Mouse (Mus musculus) frontal cortex, postnatal 25 days (tissue): ENCODE results near the gene Tom1l2.

Source experiments
- DNase-seq, 2 experiments: peaks; one replicate each; pipeline ENCODE4 v3.0.0; 2022; ENCODE audit warnings: low spot score in 2 of 2

Tom1l2 gene

DNA sequence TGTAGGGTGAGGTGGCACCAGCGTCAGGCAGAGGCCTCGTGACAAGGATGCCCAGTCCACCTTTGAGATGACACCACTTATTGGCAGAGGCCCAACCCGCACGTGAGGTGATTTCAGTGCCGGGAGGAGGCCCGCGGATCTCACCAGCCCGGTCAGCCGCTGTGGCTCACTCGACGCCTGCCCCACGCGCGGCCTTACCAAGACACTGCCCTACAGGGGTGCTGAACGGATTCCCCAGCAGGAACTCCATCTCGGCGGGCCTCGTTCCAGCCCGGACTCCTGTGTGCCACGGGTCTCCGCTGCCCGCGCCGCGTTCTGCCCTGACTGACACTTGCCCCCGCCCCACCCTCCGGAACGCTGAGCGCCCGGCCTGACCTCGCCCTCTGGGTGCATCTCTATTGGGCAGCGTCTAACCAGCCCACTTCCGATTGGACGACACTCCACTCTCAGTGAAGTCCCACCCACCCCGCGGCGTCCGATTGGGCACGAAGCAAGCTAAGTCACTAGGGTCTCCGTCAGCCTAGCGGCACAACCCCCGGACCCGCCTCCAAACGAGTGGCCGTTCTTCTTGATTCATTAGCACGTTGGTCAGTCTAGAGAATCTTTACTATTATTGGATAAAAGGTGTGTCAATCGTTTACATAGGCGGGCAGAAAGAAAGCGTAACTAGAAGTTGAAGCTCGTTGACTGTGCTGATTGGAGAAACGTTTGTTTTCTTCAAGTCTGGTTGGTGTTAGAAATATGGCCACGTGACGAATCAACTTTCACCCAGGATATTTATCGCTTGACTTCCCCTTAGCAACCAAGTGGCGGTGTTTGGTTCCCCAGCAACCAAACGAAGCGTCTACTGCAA is at the start of gene Tom1l2, which contains the start of gene Drc3:
Gene Tom1l2, minus strand, starts transcription at position 347 of the 853 bp plus-strand sequence.
Gene Drc3, plus strand, starts transcription at position 771 of the 853 bp plus-strand sequence.
- DNase-seq, result peak; percentile 97 to 99

DNA sequence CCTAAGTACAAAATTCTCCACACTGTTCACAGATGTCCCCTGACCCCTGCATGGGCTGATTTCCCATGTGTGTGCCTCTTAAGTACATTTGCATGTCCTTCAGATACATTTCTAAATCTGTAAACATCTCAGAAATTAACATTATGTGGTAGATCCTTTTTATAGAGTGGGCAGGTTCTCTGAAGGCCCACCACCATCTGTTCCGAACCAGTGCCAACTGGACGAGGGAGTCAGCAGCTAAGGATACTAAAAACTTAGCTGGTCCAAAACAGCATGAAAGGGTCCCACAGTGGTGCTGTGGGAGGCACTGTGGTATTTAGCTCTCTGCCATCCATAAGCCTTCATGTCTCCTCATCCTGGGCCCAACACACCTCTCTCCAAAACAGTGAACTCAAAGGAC is 44.5 kb upstream of the Tom1l2 start:
- peak; percentile 11 to 36 for DNase-seq

DNA sequence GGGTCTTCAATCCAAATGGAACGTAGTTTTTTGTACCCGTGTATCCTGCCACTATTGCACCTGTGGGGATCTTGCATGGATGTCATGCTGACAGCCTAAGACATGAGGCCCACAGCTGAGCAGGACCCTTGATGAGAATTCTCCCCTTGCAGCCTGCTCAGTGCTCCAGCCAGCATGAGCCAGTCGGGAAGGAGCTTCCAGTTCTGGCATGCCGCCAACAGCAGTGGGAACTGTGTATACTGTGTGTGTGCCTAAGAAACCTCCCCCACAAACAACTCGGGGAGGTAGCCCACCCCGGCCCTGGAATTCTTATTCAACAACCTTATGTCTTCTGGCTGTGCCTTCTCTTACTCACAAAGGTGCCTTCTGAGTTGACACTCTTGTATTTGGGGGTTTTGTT is 43.8 kb upstream of the Tom1l2 start:
- no peak for DNase-seq

DNA sequence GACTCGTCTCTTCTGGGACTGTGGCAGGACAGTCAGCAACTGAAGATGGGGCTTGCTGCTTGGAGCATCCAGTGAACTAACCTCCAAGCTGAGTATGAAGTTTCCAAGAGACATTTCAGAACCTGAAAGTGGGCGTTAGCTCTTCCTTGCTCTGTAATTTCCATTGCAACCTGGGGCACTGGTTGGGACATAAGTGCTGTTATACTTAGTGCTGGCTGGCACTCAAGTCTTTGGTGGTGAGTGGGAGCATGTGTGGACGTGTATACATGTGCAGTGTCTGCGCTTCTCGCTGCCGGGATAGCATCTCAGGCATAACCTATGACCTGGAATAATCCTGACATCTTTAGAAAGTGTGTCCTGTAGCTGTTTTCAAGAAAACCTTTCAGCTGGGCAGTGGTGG is 38.6 kb upstream of the Tom1l2 start:
- DNase-seq, result no peak

DNA sequence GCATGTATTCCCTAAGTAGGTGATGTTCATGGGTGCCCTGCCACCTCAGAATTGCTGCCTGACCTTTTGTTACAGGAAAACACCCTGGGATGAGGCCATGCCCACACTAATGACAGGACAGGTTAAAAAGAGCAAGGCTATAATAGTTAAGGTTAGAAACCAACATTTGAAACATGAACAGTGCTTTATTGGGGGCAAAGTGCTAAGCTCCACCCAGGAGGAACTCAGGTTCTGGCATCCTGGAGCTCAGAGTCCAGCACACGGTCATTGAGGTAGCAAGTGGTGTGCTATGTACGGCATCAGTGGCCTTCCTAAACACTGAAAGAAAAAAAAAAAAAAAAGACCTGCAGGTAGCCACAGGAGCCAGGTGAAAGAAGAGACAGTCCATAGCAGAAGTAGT is 35.2 kb upstream of the Tom1l2 start:
- DNase-seq, result no peak

DNA sequence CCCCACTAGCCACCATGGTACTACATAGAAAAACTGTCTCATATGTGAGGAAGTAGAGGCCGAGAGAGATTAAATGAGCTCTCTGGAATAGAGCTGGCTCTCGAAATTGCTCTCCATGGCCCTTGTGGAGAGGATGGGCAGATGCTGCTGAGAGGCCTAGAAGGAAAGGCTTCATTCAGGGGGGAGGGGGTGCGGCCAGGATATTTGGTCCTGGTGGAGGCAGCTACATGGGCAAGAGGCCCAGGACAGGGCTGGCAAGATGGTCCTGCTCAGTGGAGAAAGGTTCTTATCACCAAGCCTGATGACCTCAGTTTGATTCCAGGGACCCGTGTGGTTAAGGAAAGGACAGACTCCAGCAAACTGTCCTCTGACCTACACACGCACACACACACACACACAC is 33.2 kb upstream of the Tom1l2 start:
- no peak for DNase-seq

DNA sequence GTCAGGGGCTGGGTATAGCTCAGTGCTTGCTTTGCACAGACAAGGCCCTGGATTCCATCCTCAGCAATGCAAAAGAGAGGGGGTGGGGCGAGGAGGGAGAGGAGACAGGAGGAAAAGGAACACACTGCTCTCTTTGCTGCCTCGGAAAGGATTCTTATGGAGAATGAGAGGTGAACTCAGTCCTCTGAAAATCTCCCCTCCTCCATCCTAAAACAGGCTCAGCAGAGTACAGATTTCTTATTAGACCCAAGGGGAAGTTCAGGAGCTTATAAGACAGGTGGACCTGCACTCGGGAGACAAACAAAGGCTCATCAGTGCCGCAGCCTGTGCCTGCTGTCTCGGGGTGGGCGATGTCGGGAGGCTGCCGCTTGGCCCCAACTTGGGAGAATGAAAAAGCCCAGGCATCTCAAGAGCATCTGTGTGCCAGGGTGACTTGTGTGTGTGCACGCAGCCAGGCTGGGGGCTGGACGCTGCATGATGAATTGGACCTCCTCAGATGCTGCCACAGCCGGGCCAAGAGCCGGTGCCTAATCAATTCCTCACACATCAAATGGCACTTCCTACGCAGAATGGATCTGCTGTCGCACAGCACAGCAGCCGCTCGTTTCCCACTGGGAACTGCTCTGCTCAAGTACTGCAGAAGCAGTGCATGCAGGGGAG is 32.2 kb upstream of the Tom1l2 start:
- DNase-seq, result peak; percentile 43 to 51

DNA sequence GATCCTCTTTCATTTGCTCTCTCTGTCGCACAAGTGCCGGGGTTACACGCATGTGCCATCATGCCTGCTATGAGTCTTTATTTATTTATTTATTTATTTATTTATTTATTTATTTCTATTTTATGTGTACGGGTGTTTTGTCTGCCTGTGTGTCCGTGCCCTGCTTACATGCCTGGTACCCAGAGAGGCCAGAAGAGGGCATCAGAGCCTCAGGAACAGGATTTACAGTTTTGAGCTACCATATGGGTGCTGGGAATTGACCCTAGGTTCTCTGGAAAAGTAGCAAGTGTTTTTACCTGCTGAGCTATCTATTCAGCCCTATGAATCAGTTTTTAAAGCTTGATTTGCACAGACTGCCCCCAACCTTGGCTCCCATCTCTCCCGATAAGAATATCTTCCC is 30.8 kb upstream of the Tom1l2 start:
- no peak for DNase-seq

DNA sequence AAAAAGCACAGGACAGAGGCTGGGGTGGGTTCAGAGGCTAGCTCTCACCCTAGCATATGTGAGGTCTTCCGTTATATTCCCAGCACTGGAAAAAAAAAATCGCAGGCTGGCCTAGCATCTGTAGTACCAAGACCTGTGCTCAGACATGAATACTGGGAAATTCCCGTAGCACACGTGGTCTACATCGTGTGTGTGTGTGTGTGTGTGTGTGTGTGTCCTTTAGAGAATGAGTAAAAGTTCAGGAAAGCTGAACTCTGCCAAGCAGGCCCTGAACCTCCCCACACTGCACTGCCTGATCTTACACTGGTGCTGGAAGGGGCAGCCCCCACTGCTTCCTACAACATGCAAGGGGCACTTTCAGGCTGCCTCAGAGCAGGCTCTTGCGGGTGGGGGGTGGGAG is 21.8 kb upstream of the Tom1l2 start:
- no peak for DNase-seq

DNA sequence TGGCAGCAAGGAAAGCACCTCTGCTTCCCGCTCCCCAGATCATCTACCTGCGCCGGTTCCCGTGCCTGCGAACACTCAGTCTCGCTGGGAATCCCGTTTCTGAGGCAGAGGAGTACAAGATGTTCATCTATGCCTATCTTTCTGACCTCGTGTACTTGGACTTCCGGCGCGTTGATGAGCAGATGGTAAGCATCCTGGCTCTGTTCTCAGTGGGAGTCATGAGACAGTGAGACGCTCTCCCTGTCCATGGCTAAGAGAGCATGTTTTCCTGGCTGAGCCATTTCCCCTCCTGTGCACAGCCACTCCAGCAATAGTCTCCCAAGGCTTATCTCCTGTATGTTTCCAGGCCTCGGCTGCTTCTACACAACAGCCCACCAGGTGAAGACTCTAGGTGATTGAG is 17.7 kb upstream of the Tom1l2 start:
- DNase-seq, result no peak

DNA sequence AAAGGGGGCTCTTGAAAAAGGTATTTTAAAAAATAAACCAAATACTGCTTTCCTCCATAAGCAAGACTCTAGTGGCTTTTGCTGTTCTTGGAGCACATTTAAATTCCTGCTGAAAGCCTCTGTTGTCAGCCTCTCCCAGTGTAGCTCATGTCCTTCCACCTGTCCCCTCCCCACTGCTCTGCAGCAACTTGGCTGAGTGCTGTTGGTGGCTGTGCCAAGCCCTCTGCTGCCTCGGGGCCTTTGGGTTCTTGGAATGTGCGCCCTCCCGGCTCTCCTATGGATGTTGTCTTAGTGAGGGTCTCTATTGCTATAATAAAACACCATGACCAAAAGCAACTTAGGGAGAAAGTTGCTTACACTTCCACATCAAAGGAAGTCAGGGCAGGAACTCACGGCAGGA is 16.7 kb upstream of the Tom1l2 start:
- no peak for DNase-seq

DNA sequence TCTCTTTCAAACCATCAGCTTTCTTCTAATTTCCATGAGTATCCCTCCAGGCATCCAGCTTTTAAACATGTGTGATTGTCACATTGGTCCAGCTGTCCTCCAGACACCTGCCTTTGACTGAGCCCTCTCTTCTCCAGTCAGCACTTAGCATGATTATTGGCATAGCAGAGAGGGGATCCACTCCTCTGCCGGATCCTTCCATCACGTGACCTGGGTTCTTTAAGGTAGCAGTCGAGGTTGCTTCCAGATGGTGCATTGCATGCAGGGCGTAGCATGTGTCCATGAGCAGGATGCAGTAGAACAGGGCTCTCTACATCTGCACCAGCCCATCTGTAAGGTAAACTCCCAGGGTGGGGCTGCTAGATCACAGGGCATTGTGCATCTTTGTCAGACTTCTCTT is 16.2 kb upstream of the Tom1l2 start:
- no peak for DNase-seq

DNA sequence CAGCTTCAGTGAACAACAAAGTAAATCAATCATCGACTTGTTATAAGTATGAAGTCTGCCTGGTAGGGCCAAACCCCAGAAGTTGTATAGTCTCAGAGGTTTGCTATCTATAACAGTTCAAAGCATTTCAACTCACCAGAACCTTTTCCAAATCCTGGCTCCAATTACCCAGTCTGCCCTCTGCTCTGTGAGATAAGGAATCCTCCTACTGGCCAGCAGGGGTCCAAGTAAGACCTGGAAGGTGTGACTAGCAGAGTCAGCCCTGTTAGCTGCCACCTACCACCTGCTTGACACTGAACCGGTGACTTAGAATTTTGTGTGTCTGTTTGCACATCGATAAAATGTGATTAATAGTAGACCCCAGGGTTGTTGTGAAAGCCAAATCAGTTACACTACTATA is 14.6 kb upstream of the Tom1l2 start:
- no peak for DNase-seq

DNA sequence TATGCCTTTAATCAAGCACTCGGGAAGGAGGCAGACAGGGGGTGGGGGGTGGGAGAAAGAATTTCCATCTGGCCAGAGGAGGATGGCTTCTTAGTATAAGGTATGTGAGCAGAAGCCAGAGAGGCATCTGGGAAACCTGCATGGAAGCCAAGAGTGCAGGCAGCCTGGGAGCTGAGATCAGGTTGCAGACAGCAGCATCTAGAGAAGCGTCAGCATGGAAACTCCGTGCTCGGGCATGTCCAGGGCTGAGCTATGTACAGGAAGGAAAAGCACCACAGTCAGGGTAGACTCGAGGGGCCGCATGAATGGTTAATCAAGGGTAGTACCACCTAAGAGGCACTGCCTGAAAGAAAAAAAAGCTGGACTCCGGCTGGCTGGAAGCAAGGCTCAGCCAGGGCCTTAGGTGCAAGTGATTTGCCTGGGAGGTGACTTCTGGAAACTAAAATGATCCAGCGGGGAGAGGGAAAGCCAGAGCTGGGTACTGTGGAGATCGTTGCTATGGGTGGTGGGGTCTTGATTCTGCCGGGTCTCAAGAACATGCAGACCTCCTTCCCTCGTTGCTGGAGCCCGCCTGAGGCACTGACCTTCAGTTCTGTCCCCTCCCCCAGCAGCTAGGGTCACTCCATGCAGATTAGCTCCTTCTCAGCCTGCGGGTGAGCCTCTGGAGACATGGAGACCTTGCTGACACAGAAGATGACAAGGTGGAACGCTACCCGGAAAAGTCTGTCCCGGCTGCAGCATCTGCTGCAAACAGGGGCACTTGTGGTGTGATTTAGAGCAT is 13.7 kb upstream of the Tom1l2 start:
- no peak for DNase-seq

DNA sequence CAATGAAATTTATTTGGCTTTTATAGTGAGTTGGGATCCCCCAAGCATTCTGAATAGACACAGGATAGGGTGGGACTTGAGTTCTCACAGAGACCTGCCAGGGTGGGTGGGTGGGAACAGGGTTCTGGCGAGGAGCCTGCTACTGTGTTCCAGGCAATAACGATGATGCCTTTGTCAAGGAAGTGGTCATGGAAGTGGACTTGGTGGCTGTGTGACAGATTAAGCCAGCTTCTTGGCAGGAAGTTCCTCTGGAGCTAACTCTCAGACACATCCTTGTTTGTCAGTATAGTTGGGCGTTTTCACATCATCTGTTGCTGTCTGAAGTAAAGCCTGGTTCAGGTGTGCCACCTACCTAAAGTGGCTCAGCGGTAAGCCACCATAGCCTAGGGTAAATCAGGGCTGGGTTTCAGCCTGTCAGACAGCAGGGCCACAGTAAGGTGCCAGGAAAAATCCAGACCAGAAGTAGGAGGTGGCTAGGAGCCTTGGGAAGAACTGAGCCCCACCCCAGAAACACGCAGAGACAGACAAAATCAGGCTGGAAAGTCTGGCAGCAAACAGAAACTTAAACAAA is 8.0 kb upstream of the Tom1l2 start:
- no peak for DNase-seq

DNA sequence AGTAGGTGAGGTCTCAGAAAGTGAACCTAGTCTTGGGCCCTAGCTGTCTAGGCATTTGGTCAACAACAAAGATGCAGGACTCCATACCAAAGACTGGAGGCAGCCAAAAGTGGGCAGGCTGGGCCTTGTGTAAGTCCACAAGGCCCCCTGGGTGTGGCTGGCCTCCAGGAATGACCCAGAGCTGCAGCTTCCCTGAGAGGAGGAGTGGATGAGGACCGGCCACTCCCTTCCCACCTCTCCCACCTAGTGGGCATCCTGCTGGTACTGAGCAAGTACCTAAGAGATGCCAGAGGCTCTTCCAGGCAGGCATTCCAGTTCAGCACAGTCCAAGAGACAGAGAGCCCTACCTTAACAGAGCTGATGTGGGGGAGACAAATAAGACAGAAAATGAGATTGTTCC is 7.2 kb upstream of the Tom1l2 start:
- no peak for DNase-seq

DNA sequence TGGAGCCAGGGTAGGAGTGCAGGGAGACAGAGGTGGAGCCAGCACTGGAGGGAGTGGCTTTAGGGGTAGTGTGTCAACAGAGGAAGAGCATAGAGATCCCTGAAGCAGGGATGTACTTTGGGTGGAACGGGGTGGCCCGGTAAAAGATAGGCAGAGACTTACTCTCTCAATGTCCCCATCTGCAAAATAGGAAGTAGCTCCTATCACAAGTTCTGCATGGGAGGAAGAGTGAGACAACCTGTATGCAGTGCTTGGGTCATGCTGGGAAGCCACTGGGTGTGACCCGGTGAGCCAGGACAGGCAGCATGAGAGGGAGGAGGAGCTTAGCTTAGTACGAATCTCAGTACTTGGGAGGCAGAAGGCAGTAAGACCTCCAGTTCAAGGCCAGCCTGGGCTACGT is 6.4 kb upstream of the Tom1l2 start:
- no peak for DNase-seq

DNA sequence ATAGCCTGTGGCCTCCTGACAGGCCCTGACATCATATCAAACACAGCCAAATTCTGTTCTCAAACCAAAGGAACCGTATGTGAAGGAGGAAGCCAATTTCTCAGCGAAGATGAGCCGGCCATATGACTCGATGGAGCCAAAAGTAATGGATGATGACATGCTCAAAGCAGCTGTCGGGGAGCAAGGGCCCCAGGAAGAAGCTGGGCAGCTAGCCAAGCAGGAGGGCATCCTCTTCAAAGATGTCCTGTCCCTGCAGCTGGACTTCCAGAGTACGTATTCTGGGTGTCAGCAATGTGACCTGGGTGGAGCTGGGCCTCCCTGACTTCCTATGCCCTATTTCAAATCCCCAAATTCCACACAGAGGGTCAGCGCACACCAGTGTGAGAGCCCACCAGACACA is 5.8 kb upstream of the Tom1l2 start:
- no peak for DNase-seq

DNA sequence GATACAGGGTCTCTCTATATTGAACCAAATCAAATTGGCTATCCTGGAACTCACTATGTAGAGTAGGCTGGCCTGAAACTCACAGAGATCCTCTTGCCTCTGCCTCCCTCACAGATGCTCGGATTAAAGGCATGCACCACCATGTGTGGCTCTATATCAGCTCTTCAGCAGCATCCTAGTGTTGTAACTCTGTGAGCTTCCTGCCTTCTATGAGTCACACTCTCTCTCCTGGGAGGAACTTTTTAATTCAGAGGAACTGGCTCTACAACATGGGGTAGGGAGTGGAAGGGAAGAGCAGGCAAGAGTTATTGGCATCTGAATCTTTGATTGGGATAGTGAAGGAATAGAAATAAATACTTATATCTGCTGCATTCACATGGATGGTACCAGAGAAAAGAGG is 4.4 kb upstream of the Tom1l2 start:
- DNase-seq, result no peak

DNA sequence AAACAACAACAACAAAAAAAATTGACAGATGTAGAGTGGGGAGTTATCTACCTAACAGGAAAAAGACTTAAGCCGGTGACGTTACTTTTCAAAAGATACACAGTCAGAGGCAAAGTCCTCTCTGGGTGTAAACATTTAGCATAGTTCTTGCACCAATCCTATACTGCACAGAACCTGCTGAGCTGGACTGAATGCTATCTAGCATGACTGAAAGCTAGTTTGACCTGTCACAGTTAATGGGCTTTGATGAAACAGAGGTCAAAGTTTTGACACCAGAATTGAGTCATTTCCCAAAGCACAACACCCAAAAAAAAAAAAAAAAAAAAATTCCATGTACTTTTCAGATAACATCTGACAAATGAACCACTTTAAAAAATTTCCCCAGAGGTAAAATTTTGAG is 3.2 kb upstream of the Tom1l2 start:
- no peak for DNase-seq

DNA sequence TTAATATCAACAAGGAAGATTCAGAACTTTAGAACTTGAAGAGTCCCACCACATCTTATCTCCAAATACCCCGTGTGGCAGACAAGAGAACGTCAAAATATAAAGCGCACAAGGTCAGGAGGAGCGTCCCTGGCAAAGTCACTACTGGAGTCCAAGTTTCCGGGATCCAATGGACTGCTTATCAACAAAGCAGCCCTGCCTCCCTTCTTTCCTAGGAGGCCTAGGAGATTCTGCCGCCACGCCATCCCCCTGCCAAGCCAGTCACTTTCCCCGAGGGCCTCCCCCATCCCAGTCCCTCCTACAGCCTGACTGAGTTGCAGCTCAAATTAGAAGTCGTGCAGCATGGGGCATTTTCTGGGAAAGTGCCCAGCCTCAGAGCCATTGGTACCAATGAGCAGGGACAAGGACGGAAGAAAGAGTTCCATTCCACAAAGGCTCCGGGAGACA is 757 bp downstream of the Tom1l2 start:
- DNase-seq, result peak in 1 of 2 experiments; percentile 45

DNA sequence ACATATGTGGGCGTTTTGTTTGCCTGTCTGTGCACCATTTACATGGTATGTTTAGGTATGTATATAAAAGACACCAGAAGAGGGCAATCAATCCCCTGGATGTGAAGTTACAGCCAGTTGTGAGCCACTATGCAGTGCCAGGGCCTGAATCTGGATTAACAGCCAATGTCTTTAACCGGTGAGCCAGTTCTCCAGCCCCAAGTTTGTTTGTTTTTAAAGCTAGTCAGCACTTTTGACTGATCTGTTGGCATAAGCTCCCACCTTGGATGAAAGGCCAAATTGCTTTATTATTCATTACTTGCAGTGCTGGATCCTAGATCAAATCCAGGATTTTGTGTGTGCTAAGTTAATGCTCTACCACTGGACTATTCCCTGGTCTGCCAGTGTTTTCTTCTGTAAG is 1.3 kb downstream of the Tom1l2 start:
- no peak for DNase-seq
